Mouse (Mus musculus): ENCODE results near the gene Nectin2.
A peak's percentile ranks its signal among the peaks of the same experiment; 100 is the strongest.
"Not testable (repeated sequence)": the region's sequence is repeated elsewhere in the genome, so short reads cannot be mapped to it uniquely, and the experiment has no call there.

Nectin2 gene

DNA sequence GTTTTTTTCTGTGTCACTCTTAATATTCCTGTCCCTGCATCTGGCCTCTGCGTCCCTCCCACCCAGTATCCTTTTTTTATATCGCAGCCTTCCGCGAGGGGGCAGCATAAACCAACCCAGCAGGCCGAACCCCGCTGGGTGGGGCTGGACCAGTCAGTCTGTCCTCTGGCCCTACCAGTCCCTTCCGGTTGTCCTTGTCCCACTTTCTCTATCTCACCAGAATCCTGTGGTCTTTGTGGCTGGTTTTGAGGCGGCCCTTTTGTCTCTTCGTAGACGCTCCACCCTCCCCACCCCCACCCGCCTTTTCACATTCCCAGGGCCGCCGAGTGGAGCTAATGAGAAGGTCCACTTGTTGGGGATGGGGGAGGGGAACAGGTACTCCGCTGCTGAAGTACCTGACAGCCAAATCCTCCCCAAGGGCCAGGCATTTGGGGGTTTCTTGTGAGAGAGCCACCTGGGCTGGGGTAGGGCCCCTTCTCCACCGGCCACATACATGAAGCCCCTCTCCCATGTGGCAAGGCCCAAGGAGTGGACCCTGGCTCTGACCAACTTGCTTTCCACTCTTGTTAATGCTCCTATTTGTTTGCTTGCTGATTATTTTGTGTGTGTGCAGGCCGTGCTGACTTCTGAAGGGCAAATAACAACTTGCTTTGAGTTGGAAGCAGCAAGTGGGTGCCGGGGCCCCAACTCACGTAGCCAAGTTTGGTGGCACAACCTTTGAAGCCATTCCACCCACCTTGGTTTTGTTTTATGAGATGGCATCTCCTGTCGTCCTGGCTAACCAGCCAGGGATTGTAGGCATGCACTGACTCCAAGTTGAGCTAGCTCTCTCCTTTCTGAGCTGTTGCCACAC lies at the start of gene Nectin2:
Gene Nectin2 (minus strand): TSS at position 267 of the 853 bp plus-strand sequence.
- peak; percentile 85 for DNase-seq (ENCODE audit: low read depth, low spot score)

DNA sequence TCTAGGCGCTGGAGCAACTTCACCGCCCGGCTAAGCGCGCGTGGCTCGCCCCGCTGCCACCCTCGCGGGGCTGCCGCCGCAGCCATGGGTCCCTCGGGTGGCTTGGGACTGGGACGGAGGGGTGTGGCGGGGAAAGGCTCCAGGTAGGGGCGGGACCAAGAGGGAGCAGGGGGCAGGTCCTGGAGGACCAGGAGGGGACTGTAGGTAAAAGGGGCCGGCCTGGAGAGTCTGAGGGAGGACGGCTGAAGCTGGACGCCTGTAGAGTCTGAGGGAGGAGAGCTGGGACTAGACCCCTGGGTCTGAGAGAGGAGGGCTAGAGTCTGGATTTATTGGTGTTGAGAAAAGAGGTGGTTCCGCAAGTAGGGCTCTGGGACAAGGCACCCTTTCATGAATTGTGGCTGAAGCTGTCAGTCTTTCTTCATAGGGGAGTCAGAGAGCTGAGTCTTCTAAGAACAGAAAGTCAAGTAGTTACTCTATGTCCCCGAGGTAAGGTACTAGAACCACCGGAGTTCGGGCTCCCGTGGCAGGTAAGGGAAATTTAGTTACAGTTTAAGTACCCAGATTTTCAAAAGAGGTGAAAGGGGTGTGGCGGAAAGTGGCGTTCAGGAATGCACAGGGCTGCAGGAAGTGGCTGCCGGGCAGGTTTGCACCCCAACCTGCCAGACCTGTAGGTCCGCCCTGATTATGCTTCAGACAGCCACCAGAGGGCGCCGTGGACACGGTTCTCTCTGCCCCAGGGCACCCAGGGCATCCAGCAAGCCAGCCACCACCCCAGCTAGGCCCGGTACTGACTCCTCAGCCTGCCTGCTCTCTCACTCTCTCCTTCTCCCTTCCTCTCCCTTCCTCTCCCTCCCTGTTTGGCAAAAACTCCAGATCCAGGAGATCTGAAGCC lies 46.7 kb upstream of the Nectin2 start, which contains the start of gene Cblc:
Gene Cblc (minus strand): TSS at position 113 of the 892 bp plus-strand sequence.
- DNase-seq (ENCODE audit: low read depth, low spot score): peak; percentile 75

- DNase-seq (ENCODE audit: low read depth, low spot score): no peak
These were observed 46.0 kb upstream of the Nectin2 start for GRCm38 (mm10) chr7:19796254-19796653.

DNA sequence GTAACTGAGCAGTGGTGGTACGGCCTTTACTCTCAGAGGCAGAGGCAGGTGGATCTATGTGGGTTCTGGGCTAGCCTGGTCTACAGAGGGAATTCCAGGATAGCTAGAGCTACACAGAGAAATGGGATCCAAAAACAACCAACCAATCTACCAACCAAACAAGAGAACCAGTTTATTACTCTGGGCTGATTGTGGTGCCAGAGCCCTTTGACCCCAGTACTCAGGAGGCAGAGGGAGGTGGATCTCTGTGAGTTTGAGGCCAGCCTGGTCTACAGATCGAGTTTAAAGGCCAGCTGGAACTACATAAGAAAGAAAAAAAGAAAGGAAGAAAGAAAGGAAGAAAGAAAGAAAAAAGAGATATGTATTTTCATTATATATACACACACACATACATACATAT lies 45.0 kb upstream of the Nectin2 start:
- no peak for DNase-seq (ENCODE audit: low read depth, low spot score)

DNA sequence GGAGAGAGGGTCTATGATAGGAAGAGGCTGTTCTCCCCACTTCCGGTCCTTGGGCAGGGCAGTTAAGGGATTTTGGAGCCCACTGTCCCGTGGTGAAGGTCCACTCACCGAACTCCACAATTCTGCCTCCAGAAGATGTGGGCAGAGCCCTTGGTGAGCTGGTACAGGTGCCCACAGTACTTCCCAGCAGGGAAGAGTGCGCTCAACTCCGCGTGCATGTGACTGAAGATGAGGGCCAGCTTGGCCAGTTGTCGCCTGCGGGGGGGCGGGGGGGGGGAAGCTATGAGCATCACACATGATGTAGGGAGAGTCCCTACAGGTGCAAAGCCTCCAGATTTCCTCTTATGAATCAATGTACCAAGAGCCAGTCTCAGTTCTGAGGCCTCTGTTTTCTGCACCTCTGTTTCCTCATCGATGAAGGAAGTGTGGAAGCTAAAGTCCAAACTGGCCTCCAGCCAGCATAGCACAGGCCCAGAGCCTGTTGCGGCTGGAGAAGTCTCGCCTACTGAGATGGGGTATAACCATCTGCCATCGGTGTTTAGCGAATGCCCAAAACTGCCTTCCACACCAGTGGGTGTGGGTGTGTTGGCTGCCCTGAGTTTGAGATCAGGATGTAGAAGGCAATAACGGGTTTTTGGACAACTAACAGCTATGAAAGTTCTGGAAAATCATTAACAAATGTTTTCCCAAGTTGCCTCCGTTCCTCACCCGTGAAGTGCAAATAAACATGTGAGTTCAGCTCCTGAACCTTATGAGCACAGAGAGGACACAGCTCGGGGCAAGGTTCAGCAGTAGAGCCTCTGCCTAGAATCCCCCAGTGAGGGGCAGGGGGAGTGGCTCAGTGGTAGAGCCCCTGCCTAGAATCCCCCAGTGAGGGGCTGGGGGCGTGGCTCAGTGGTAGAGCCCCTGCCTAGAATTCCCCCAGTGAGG lies 42.7 kb upstream of the Nectin2 start:
- DNase-seq (ENCODE audit: low read depth, low spot score): no peak

GRCm38 (mm10) chr7:19791504-19791903 lies 41.2 kb upstream of the Nectin2 start:
- DNase-seq (ENCODE audit: low read depth, low spot score): not testable (repeated sequence)

GRCm38 (mm10) chr7:19789904-19790347 lies 39.6 kb upstream of the Nectin2 start:
- peak; percentile 79 for DNase-seq (ENCODE audit: low read depth, low spot score)

DNA sequence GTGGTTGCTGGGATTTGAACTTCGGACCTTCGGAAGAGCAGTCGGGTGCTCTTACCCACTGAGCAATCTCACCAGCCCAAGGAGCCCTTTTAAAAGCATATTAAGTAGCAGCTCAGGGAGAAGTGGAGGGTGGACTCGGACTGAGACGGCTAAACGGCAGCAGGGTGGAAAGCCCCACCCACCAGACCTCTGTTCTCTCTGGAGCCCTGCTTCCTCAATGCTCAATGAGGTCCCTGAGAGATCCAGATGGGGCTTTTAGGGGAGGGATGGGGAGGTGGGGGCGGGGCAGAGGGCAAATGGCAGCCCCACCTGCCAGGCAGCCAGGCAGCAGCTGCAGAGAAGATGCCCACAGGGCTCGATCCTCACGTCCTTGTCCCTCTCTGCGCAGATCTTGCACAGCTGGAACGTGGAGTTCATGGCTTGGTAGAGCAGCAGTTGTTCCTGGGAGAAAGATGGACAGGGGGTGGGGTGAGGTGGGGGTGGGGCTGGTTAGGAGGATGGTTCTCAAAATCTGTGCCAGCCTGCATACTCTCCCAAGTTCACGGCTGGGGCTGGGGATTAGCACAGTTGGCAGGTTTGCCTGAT lies 35.7 kb upstream of the Nectin2 start:
- DNase-seq (ENCODE audit: low read depth, low spot score): no peak

GRCm38 (mm10) chr7:19784764-19785535 lies 34.7 kb upstream of the Nectin2 start:
- DNase-seq (ENCODE audit: low read depth, low spot score): no peak

GRCm38 (mm10) chr7:19783630-19784029 lies 33.3 kb upstream of the Nectin2 start:
- no peak for DNase-seq (ENCODE audit: low read depth, low spot score)

DNA sequence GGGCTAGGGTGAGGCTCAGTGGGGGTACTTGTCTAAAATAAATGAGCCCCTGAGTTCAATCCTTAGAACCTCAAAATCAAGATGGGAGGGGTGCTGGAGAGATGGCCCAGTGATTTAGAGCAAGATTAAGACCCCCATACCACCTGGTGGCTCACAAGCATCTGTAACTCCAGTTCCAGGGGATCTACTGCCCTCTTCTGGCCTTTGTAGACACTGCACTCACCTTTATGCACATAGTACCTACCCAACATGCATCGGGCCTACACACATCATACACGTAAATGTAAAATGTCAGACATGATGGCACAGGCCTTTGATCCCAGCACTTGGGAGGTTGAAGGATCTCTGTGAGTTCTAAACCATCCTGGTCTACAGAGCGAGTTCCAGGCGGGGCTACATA lies 32.4 kb upstream of the Nectin2 start:
- no peak for DNase-seq (ENCODE audit: low read depth, low spot score)

DNA sequence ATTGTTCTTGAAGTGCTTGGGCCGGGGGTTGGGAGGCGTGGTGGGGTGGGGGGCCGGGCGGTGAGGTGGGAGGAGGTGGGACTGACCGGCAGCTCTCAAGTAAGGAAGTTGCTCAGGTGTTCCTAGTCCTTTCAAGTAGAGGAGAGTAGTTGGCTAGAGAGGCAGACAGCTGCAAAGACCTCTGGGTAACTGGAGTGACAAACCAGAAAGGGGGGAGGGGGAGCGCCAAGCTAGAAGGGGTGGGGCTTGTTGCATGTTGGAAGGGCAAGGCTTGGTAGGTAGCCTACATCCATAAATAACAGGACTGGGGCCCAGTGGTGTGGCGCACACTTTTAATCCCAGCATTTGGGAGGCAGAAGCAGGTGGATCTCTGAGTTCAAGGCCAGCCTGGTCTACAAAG lies 31.5 kb upstream of the Nectin2 start:
- no peak for DNase-seq (ENCODE audit: low read depth, low spot score)

GRCm38 (mm10) chr7:19779903-19780302 lies 29.6 kb upstream of the Nectin2 start:
- DNase-seq (ENCODE audit: low read depth, low spot score): no peak

DNA sequence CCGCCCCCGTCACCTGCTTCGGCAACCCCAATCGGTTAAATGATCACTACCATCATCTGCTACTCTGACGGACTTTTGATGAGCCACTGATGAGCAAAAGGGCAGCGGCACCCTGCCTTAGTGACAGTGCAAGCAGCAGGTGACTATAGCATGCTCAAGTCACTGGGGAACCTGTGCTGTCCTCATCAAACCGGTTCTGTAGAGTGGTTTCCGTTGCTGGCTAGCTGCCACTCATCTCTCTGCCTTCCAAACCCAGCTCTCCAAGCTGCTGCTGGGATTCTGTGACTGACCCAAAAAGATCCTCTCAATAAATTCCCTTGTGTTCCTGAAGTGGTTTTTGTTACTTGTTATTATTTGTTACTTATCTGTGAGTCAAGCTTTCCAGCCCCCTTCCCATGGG lies 28.4 kb upstream of the Nectin2 start:
- no peak for DNase-seq (ENCODE audit: low read depth, low spot score)

- DNase-seq (ENCODE audit: low read depth, low spot score): no peak
These were observed 26.9 kb upstream of the Nectin2 start for GRCm38 (mm10) chr7:19777049-19777723.

DNA sequence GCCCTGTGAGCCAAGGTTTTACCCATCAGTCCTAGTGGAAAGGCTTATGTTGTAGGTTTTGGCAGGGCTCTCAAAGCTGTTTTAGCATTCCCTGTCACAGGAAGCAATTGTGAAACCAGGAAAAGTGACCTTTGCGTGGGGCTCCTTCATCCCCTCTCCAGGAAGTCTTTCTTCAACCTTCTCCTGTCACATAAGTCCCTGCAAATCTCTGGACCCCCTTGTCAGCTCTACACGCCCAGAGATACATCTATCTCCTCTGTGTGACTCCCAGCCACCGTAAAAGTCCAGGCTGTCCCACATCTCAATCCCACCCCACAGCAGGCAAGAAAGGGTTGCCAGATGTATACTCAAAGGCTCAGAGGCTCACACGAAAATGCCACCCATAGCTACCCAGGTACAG lies 21.4 kb upstream of the Nectin2 start:
- no peak for DNase-seq (ENCODE audit: low read depth, low spot score)

GRCm38 (mm10) chr7:19770984-19771391 lies 20.7 kb upstream of the Nectin2 start, which contains the start of gene Bcam:
TSS of gene Bcam (minus strand) at chr7:19771016.
- DNase-seq (ENCODE audit: low read depth, low spot score): peak; percentile 72

DNA sequence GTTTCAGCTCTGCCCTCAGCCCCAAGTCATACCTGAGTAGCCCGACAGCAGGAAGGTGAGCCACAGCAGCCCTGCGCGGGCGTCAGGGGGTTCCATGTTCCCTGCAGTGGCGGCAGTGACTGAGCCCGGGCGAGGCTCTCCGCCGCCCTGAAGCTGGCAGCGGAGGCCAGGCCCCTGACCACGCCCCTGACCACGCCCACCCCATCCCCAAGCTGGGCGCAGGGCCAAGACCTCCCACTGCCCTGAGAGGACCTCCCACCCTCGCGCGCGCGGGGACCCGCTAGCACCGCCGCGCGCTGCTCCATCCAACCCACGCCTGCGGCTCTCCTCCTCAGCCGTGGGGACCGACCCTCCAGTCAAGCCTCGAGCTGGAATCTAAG lies 20.1 kb upstream of the Nectin2 start:
- peak; percentile 77 for DNase-seq (ENCODE audit: low read depth, low spot score)

All from forelimb bud, embryonic 11.5 days (tissue).